ENCODE assay signal across 26 mouse cellular contexts in the genomic region with DNA sequence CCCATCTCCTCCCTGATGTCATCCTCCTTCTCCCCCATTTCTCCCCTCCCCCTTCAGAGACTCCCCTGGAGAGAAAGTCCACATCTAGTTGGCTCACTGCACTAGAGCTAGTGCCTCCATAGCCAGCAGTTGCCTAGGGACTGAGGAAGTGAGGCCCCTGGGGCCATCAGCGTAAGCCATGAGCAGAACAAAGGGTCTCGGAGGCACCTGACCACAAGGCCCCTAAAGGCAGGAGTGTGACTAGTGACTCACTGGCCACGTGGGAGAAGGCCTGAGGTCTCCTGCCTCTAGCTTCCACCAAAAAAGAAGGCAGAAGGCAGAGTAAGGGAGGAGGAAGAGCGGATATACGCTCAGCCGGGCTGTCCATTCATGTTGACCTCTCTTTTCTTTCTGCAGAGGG. TPM values are rescaled to one million over a fixed set of nuclear protein-coding genes. Genes with fewer than 3 reads are reported as not detected.
A peak's percentile ranks its signal among the peaks of the same experiment; 100 is the strongest.
DNase-seq lines count a peak whose midpoint lies in the region; ATAC-seq lines count a peak whose summit lies in the region.
"Had no signal": no experiment of that assay in that cellular context is flagged by ENCODE, and none has a peak within 500 bp of the region (broad histone marks: within the 10 kb centered on the region; RNA-seq: fewer than 3 reads in every experiment).

No protein-coding gene starts in this region.

- no peak for ATAC-seq in hindbrain, embryonic 16.5 days
- ATAC-seq in embryonic facial prominence, embryonic 15.5 days (ENCODE audit: insufficient number of reproducible peaks, low FRiP score, low TSS enrichment, low read depth): peak; percentile 39; the same call in 1 of the 2 replicates
- ATAC-seq in inflammation-experienced regulatory T-cells, adult 6 months: no peak

- no peak for DNase-seq in hindbrain, embryonic 10.5 days (ENCODE audit: low spot score)
- peak; percentile 24 for DNase-seq in retina, embryonic 14.5 days (ENCODE audit: low spot score)
- DNase-seq in retina, postnatal 1 day: no peak
- DNase-seq in cerebellum, postnatal 10 days: no peak
- DNase-seq: adrenal gland, postnatal 14 days; cerebellum, adult 11 months; cerebellum, postnatal 25 days; embryo, embryonic 11 days; gastrocnemius, postnatal 25 days; heart, postnatal 14 days; kidney, adult 11 months; lung, postnatal 4 days; right cerebral cortex, postnatal 25 days had no signal

- H3K27me3 ChIP-seq in hindbrain, embryonic 10.5 days (ENCODE audit: insufficient read depth, poor library complexity, severe bottlenecking): peaks cover 27% of the 10 kb centered on the region
- H3K27me3 ChIP-seq in hindbrain, embryonic 16.5 days (replicated peaks; ENCODE audit: control insufficient read depth, insufficient read depth, low read length): no peaks in the 10 kb centered on the region
- no peaks in the 10 kb centered on the region for H3K27me3 ChIP-seq in embryonic facial prominence, embryonic 15.5 days
- H3K27me3 ChIP-seq: forebrain, embryonic 12.5 days; lung, embryonic 15.5 days; neural tube, embryonic 15.5 days; stomach, embryonic 15.5 days had no signal

- H3K4me2 ChIP-seq in hindbrain, embryonic 16.5 days (ENCODE audit: low read length): no peak overlapping the region
- H3K4me2 ChIP-seq in embryonic facial prominence, embryonic 15.5 days (replicated peaks): no peak overlapping the region
- H3K4me2 ChIP-seq: forebrain, embryonic 12.5 days; hindbrain, embryonic 14.5 days; lung, embryonic 15.5 days; midbrain, embryonic 13.5 days; neural tube, embryonic 15.5 days; stomach, embryonic 15.5 days had no signal

- no peak overlapping the region for H3K9ac ChIP-seq in hindbrain, embryonic 16.5 days (ENCODE audit: low read depth, low read length)
- no peak overlapping the region for H3K9ac ChIP-seq in embryonic facial prominence, embryonic 15.5 days
- H3K9ac ChIP-seq: forebrain, embryonic 12.5 days; hindbrain, embryonic 14.5 days; liver, embryonic 14.5 days; lung, embryonic 15.5 days; midbrain, embryonic 13.5 days; neural tube, embryonic 15.5 days; stomach, embryonic 15.5 days had no signal

- H3K9me3 ChIP-seq in hindbrain, embryonic 10.5 days: no peaks in the 10 kb centered on the region
- no peaks in the 10 kb centered on the region for H3K9me3 ChIP-seq in hindbrain, embryonic 16.5 days (ENCODE audit: control insufficient read depth, low read length)
- H3K9me3 ChIP-seq in embryonic facial prominence, embryonic 15.5 days (replicated peaks): no peaks in the 10 kb centered on the region
- H3K9me3 ChIP-seq: forebrain, embryonic 12.5 days; G1E; lung, embryonic 15.5 days; neural tube, embryonic 15.5 days; stomach, embryonic 15.5 days had no signal

- no peaks in the 10 kb centered on the region for H3K36me3 ChIP-seq in hindbrain, embryonic 10.5 days
- no peaks in the 10 kb centered on the region for H3K36me3 ChIP-seq in hindbrain, embryonic 16.5 days (ENCODE audit: control insufficient read depth, insufficient read depth, low read length)
- H3K36me3 ChIP-seq in embryonic facial prominence, embryonic 15.5 days: no peaks in the 10 kb centered on the region
- H3K36me3 ChIP-seq: forebrain, embryonic 12.5 days; G1E; lung, embryonic 15.5 days; midbrain, embryonic 13.5 days; neural tube, embryonic 15.5 days; stomach, embryonic 15.5 days had no signal

- 0 out of 2 replicates have a peak overlapping the region, but pooled peaks have one; percentile 72 for H3K27ac ChIP-seq in hindbrain, embryonic 10.5 days
- H3K27ac ChIP-seq in hindbrain, embryonic 16.5 days (ENCODE audit: low read depth, low read length): no peak overlapping the region
- no peak overlapping the region for H3K27ac ChIP-seq in embryonic facial prominence, embryonic 15.5 days (replicated peaks)
- H3K27ac ChIP-seq: hindbrain, embryonic 14.5 days; kidney, postnatal 0 days; liver, embryonic 14.5 days; neural tube, embryonic 15.5 days had no signal

- H3K4me3 ChIP-seq in hindbrain, embryonic 10.5 days: no peak overlapping the region
- no peak overlapping the region for H3K4me3 ChIP-seq in hindbrain, embryonic 16.5 days (ENCODE audit: low read length)
- H3K4me3 ChIP-seq in embryonic facial prominence, embryonic 15.5 days (replicated peaks): no peak overlapping the region
- H3K4me3 ChIP-seq: forebrain, embryonic 12.5 days; left cerebral cortex, adult 2 months; lung, embryonic 15.5 days; midbrain, embryonic 13.5 days; neural tube, embryonic 15.5 days; stomach, embryonic 15.5 days had no signal

- peaks cover 69% of the 10 kb centered on the region for H3K4me1 ChIP-seq in hindbrain, embryonic 10.5 days (replicated peaks)
- peaks cover 21% of the 10 kb centered on the region for H3K4me1 ChIP-seq in hindbrain, embryonic 16.5 days (ENCODE audit: control insufficient read depth, insufficient read depth, low read depth, low read length)
- peaks cover 47% of the 10 kb centered on the region for H3K4me1 ChIP-seq in embryonic facial prominence, embryonic 15.5 days

- 69% methylated on average over 6 of the region's 6 CpGs for WGBS in hindbrain, embryonic 10.5 days
- WGBS in hindbrain, embryonic 16.5 days: 76% methylated on average over 6 of the region's 6 CpGs
- 77% methylated on average over 6 of the region's 6 CpGs for WGBS in embryonic facial prominence, embryonic 15.5 days

RNA-seq across cellular contexts. Expression of gene Ier5, which starts 25.5 kb away (rescaled TPM):
- 4.1 and 7.0 TPM in 2 replicates for polyA plus RNA-seq in hindbrain, embryonic 10.5 days (2016; fragmentation: Nextera tagmentation; extraction: Ambion mirVana)
- 4.5 and 5.5 TPM in 2 replicates for polyA plus RNA-seq in hindbrain, embryonic 16.5 days (2015; fragmentation: Nextera tagmentation; extraction: Ambion mirVana)
- 10.4 and 10.8 TPM in 2 replicates for polyA plus RNA-seq in embryonic facial prominence, embryonic 15.5 days (2015; fragmentation: Nextera tagmentation; extraction: Ambion mirVana)
- polyA plus RNA-seq in inflammation-experienced regulatory T-cells, adult 6 months (2017; shearing (Covaris generic)): 10 to 100 TPM in 1 of 3 experiments, 1 to 10 TPM in 2; 6.6 to 12.8 (median 7.5) TPM
